Mouse (Mus musculus) neural tube, embryonic 15.5 days (tissue): ENCODE data around the gene Nhlh1. TPM values are rescaled to one million over a fixed set of nuclear protein-coding genes. Genes with fewer than 3 reads are reported as not detected.

Source experiments
- ATAC-seq: fragments of 200-750 bp; cut with Nextera tagmentation; 2 replicates; pipeline ENCODE4 v1.8.0; 2017; ENCODE audit warnings: mild to moderate bottlenecking, moderate TSS enrichment, moderate library complexity; ENCODE audit not compliant: low FRiP score
- H3K27ac ChIP-seq: fragments of 300-500 bp; sonication (generic); replicated peaks from 2 replicates; pipeline ENCODE4 v1.5.1; 2015; ENCODE audit warnings: mild to moderate bottlenecking, inconsistent platforms
- H3K27me3 ChIP-seq: fragments of 300-500 bp; sonication (generic); replicated peaks from 2 replicates; pipeline ENCODE4 v1.6.1; 2015; ENCODE audit warnings: inconsistent platforms
- H3K36me3 ChIP-seq: fragments of 300-500 bp; sonication (generic); 2 replicates; pipeline ENCODE4 v1.6.1; 2015; ENCODE audit warnings: inconsistent platforms
- H3K4me1 ChIP-seq: fragments of 300-500 bp; sonication (generic); 2 replicates; pipeline ENCODE4 v1.6.1; 2015; ENCODE audit warnings: inconsistent platforms
- H3K4me2 ChIP-seq: fragments of 300-500 bp; sonication (generic); 2 replicates; pipeline ENCODE4 v1.6.1; 2015; ENCODE audit warnings: inconsistent platforms, mild to moderate bottlenecking, moderate library complexity
- H3K4me3 ChIP-seq: fragments of 300-500 bp; sonication (generic); replicated peaks from 2 replicates; pipeline ENCODE4 v1.5.1; 2015; ENCODE audit warnings: mild to moderate bottlenecking, inconsistent platforms
- H3K9ac ChIP-seq: fragments of 300-500 bp; sonication (generic); replicated peaks from 2 replicates; pipeline ENCODE4 v1.6.1; 2015; ENCODE audit warnings: mild to moderate bottlenecking, inconsistent platforms
- H3K9me3 ChIP-seq: fragments of 300-500 bp; sonication (generic); replicated peaks from 2 replicates; pipeline ENCODE4 v1.6.1; 2016; ENCODE audit warnings: inconsistent platforms
- WGBS: fragments of 180-500 bp; shearing (Covaris S2); methylation state at CpG from one replicate; pipeline ENCODE4 v1.1.7; 2015; ENCODE audit warnings: mixed read lengths; 5-methylcytosine and 5-hydroxymethylcytosine counted together
- polyA plus RNA-seq: library from polyadenylated mRNA; unstranded; fragments of >200 nt; fragmentation: Nextera tagmentation; extraction: Ambion mirVana; gene quantifications from 2 replicates; pipeline ENCODE4 v1.2.1, GENCODE M21; 2015

The Nhlh1 gene
- polyA plus RNA-seq, 1 experiment from 2014 or later: 2.6 TPM

- Histone ChIP-seq H3K27me3 (no peaks in the 10 kb centered on the region), H3K4me2 (peak overlapping the region; percentile 84), H3K27ac (no peak overlapping the region), H3K4me1 (peaks cover 35% of the 10 kb centered on the region), H3K36me3 (no peaks in the 10 kb centered on the region), H3K4me3 (peak overlapping the region; percentile 48), H3K9me3 (no peaks in the 10 kb centered on the region), H3K9ac (no peak overlapping the region)
- no peak for ATAC-seq
- WGBS: 21% methylated on average over 10 of the region's 10 CpGs
These were observed 4.5 kb downstream of the Nhlh1 start for GRCm38 (mm10) chr1:172052766-172053279.

- Histone ChIP-seq H3K27me3 (no peaks in the 10 kb centered on the region), H3K36me3 (no peaks in the 10 kb centered on the region), H3K9me3 (no peaks in the 10 kb centered on the region), H3K4me3 (no peak overlapping the region), H3K9ac (peak overlapping the region; percentile 26; the same call in 1 of the 2 replicates), H3K4me1 (peaks cover 34% of the 10 kb centered on the region), H3K27ac (peak overlapping the region; percentile 77), H3K4me2 (peak overlapping the region; percentile 40)
- 0 out of 2 replicates have a peak, but pooled peaks have one; percentile 4 for ATAC-seq
- 12% methylated on average over 13 of the region's 13 CpGs for WGBS
These were observed 8.1 kb downstream of the Nhlh1 start for GRCm38 (mm10) chr1:172049131-172049782.

- Histone ChIP-seq H3K27ac (peak overlapping the region; percentile 77), H3K4me1 (peaks cover 24% of the 10 kb centered on the region), H3K9ac (peak overlapping the region; percentile 20; the same call in 1 of the 2 replicates), H3K36me3 (no peaks in the 10 kb centered on the region), H3K4me2 (peak overlapping the region; percentile 40), H3K27me3 (no peaks in the 10 kb centered on the region), H3K9me3 (no peaks in the 10 kb centered on the region), H3K4me3 (no peak overlapping the region)
- 4% methylated on average over 6 of the region's 6 CpGs for WGBS
- ATAC-seq: peak; percentile 55
These were observed 9.1 kb downstream of the Nhlh1 start for GRCm38 (mm10) chr1:172048241-172048734.

- H3K27me3 ChIP-seq: no peaks in the 10 kb centered on the region
- no peak overlapping the region for H3K9ac ChIP-seq
- no peak overlapping the region for H3K4me2 ChIP-seq
- H3K4me3 ChIP-seq: no peak overlapping the region
- peak; percentile 53; the same call in 1 of the 2 replicates for ATAC-seq
- no peak overlapping the region for H3K27ac ChIP-seq
- peaks cover 17% of the 10 kb centered on the region for H3K4me1 ChIP-seq
- WGBS: 5% methylated on average over 5 of the region's 5 CpGs
- H3K9me3 ChIP-seq: no peaks in the 10 kb centered on the region
- H3K36me3 ChIP-seq: no peaks in the 10 kb centered on the region
These were observed 10.4 kb downstream of the Nhlh1 start for GRCm38 (mm10) chr1:172046938-172047337.

DNA sequence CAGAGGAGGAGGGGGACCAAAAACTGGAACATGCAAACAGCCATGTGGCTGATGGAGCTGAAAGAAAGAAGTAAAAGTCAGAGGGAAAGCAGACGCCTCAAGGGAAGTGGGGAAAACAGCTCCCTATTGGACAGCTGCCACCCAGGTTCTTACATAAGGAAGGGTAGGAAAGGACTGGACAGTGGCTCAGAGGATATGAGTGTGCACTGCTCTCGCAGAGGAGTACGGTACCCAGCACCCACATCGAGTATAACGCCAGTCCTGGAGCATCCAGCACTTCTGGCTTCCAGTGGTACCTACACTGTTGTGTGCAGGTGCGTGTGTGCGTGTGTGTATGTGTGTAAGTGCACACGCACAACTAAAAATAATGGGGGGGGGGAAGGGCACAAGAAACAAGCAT, 11.0 kb downstream of the Nhlh1 start:
- Histone ChIP-seq H3K4me1 (peaks cover 17% of the 10 kb centered on the region), H3K27ac (no peak overlapping the region), H3K4me2 (no peak overlapping the region), H3K9me3 (no peaks in the 10 kb centered on the region), H3K4me3 (no peak overlapping the region), H3K36me3 (no peaks in the 10 kb centered on the region), H3K27me3 (no peaks in the 10 kb centered on the region), H3K9ac (no peak overlapping the region)
- no peak for ATAC-seq
- 74% methylated on average over 8 of the region's 8 CpGs for WGBS

DNA sequence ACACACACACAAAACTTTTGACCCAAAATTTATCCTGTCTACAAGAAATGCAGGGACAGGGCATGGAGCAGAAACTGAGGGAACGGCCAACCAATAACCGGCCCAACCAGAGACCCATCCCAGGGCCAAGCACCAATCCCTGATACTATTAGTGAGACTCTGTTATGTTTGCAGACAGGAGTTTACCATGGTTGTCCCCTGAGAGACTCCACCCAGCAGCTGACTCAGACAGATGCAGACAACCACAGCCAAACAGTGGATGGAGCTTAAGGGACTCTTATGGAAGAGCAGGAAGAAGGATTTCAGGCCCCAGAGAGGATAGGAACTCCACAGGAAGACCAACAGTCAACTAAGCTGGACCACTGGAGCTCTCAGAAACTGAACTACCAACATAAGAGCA, 27.5 kb downstream of the Nhlh1 start:
- H3K4me3 ChIP-seq: no peak overlapping the region
- 95% methylated on average over 2 of the region's 2 CpGs for WGBS
- no peak for ATAC-seq

GRCm38 (mm10) chr1:172028394-172029275, 28.7 kb downstream of the Nhlh1 start, which contains the start of gene Vangl2:
Gene Vangl2, minus strand, starts transcription at chr1:172028444.
- no peaks in the 10 kb centered on the region for H3K36me3 ChIP-seq
- H3K4me1 ChIP-seq: peaks cover 39% of the 10 kb centered on the region
- H3K27me3 ChIP-seq: no peaks in the 10 kb centered on the region
- ATAC-seq: no peak
- 23% methylated on average over 21 of the region's 21 CpGs for WGBS
- H3K9ac ChIP-seq: peak within 1 kb of the TSS; percentile 91
- no peaks in the 10 kb centered on the region for H3K9me3 ChIP-seq
- peak within 1 kb of the TSS; percentile 94 for H3K4me3 ChIP-seq
- peak within 1 kb of the TSS; percentile 89 for H3K4me2 ChIP-seq
- H3K27ac ChIP-seq: peak within 1 kb of the TSS; percentile 98

More for the DNA sequence above, 27.5 kb downstream of the Nhlh1 start:
- no peak overlapping the region for H3K27ac ChIP-seq
- no peaks in the 10 kb centered on the region for H3K36me3 ChIP-seq
- H3K27me3 ChIP-seq: no peaks in the 10 kb centered on the region
- no peaks in the 10 kb centered on the region for H3K9me3 ChIP-seq
- no peak overlapping the region for H3K9ac ChIP-seq
- peaks cover 27% of the 10 kb centered on the region for H3K4me1 ChIP-seq
- no peak overlapping the region for H3K4me2 ChIP-seq

DNA sequence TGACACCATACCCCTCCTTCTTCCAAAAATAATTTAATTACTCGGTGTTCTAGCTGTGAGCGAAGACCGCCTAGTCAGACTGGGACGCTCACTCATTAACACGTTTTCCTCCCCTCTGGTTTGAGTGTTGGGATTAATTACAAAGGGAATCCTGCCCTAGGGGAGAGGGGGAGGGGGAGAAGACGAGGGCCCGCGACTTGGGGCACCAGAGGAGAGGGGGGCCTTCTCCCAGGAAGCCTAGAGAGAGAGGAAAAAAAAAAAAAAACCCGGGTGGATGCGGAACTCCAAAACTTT, 29.6 kb downstream of the Nhlh1 start:
- peaks cover 47% of the 10 kb centered on the region for H3K4me1 ChIP-seq
- peak; percentile 23 for ATAC-seq
- H3K9ac ChIP-seq: peak overlapping the region; percentile 91
- WGBS: 6% methylated on average over 10 of the region's 10 CpGs
- no peaks in the 10 kb centered on the region for H3K36me3 ChIP-seq
- H3K4me2 ChIP-seq: peak overlapping the region; percentile 89
- no peaks in the 10 kb centered on the region for H3K27me3 ChIP-seq
- H3K9me3 ChIP-seq: no peaks in the 10 kb centered on the region
- peak overlapping the region; percentile 98 for H3K27ac ChIP-seq
- H3K4me3 ChIP-seq: peak overlapping the region; percentile 94

DNA sequence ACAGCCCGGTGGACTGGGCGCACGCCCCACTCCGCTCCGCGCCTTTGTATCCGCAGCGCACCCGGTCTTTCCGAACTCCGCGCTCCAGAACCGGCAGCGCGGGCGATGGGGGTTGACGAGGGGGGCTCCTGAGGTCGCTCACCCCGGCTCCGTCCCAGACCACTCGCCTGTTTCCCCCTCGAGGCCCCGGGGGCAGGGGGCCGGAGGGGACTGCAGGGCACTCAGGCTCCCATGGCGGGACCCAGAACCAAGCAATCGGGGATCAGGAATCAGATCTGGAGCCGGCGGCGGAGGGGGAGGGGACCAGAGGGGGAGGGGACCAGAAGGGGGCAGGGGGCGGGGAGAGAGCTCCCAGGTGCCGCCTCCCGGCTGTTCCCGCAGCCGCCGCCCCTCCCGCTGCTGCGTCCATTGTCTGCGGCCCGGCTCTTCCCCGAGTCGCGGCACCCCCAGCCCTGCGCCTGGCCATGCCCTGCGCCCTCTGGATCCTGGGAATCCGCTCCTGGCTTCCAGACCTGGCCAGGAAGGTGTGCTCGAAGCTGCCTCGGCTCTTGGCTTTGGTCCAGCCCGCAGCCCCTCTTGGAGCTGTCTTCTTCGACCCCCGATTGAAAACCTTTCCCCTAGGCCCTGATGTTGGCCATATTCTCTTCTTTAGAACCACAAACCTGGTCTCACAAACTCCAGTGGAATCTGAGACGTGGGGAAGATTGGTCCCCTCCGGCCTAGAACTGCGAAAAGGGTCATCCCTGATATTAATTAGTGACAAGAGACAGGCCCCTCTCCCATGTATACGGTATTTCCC, 30.2 kb downstream of the Nhlh1 start:
- under 1% methylated on average over 43 of the region's 54 CpGs for WGBS
- Histone ChIP-seq H3K36me3 (no peaks in the 10 kb centered on the region), H3K9me3 (no peaks in the 10 kb centered on the region), H3K4me2 (peak overlapping the region; percentile 89), H3K4me3 (peak overlapping the region; percentile 94), H3K4me1 (peaks cover 52% of the 10 kb centered on the region), H3K27me3 (no peaks in the 10 kb centered on the region), H3K9ac (peak overlapping the region; percentile 91), H3K27ac (peak overlapping the region; percentile 98)
- ATAC-seq: peak; percentile 83

GRCm38 (mm10) chr1:172026201-172026901, 31.0 kb downstream of the Nhlh1 start:
- peak overlapping the region; percentile 91 for H3K9ac ChIP-seq
- no peaks in the 10 kb centered on the region for H3K36me3 ChIP-seq
- ATAC-seq: peak; percentile 82
- H3K27ac ChIP-seq: peak overlapping the region; percentile 98
- H3K4me2 ChIP-seq: peak overlapping the region; percentile 89
- under 1% methylated on average over 23 of the region's 23 CpGs for WGBS
- peaks cover 60% of the 10 kb centered on the region for H3K4me1 ChIP-seq
- H3K27me3 ChIP-seq: no peaks in the 10 kb centered on the region
- no peaks in the 10 kb centered on the region for H3K9me3 ChIP-seq
- H3K4me3 ChIP-seq: peak overlapping the region; percentile 94
